Mouse (Mus musculus) T-cell, adult 66 days (primary cell): ENCODE results near the gene Gm3468. TPM values are rescaled to one million over a fixed set of nuclear protein-coding genes. Genes with fewer than 3 reads are reported as not detected.

Source experiments
- total RNA-seq, 2 experiments: library from RNA; stranded (reverse); gene quantifications; 3 replicates in 1 of 2; 4 replicates in 1 of 2; pipeline ENCODE4 v1.2.4; 2023

The Gm3468 gene
- total RNA-seq, result 1 to 10 TPM in 1 of 2 experiments, under 1 TPM in 1; 0.80 to 1.8 TPM

GRCm38 (mm10) chr14:6108272-6108925 is at the start of gene Gm3468:
Gene Gm3468 (minus strand): TSS chr14:6108665.

GRCm38 (mm10) chr14:6125707-6126106 is 17.2 kb upstream of the Gm3468 start, which contains the start of gene Gm3476:
Gene Gm3476 (minus strand): TSS chr14:6125807.

GRCm38 (mm10) chr14:6093842-6094241 is 14.6 kb downstream of the Gm3468 start, which contains the start of gene Gm8206:
Gene Gm8206 (minus strand): TSS chr14:6093942.

DNA sequence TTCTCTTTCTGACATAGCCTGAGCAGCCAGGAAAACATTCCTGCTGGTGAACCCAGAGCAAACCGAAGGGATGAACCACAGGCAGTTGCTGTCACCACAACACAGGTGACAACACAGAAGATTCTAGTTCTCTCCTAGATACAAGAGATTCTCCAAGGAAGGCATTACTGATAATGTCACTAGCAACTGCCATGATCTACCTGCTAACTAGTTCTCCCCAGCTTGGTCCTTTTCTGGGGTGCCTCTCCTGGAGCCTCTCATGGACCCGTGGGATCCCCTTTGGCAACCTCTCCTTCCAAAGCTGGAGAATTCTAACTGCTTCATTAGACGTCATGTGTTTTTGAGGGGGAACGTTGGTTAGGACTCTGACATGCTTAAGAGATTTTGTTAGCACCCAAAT is 50.3 kb downstream of the Gm3468 start, which contains the start of gene Gm6337:
TSS of gene Gm6337 (minus strand) at position 101 of the 400 bp plus-strand sequence.

Other genes with a start within 250 kb of the Gm3468 start
- under 1 TPM in 1 of 2 experiments, not detected in 1; 0.83 TPM for gene Gm8237, start 228.3 kb downstream of the Gm3468 start, total RNA-seq
- not detected for gene Gm3248, start 146.9 kb downstream of the Gm3468 start, total RNA-seq
- not detected for gene Gm3453, start 129.5 kb downstream of the Gm3468 start, total RNA-seq
- not detected for gene Gm6337, start 50.4 kb downstream of the Gm3468 start, total RNA-seq
- gene Gm8206, start 14.7 kb downstream of the Gm3468 start, total RNA-seq, result not detected
- gene Gm3476, start 17.1 kb upstream of the Gm3468 start, total RNA-seq, result not detected
- under 1 TPM in 1 of 2 experiments, not detected in 1; 0.33 TPM for gene Gm21560, start 110.6 kb upstream of the Gm3468 start, total RNA-seq
- 1 to 10 TPM in 1 of 2 experiments, not detected in 1; 1.1 TPM for gene Gm3411, start 178.6 kb upstream of the Gm3468 start, total RNA-seq
- gene Gm21103, start 196.2 kb upstream of the Gm3468 start, total RNA-seq, result not detected
- not detected for gene Gm3618, start 235.0 kb upstream of the Gm3468 start, total RNA-seq